Mouse (Mus musculus) midbrain, embryonic 11.5 days (tissue): ENCODE measurements at regions not wholly inside any gene's neighbourhood (a gene's known extent, or its start where the extent isn't known, plus 50 kb on each side); places are given as distances from the start of the nearest gene placed in this dataset.

Experiments
- ATAC-seq: fragments of 200-750 bp; cut with Nextera tagmentation; 2 replicates; pipeline ENCODE4 v1.8.0; 2017; ENCODE audit warnings: moderate TSS enrichment, moderate library complexity; ENCODE audit not compliant: low FRiP score
- DNase-seq: peaks from one replicate; pipeline ENCODE4 v3.0.0; 2015; ENCODE audit warnings: low spot score; ENCODE audit errors: missing footprints
- H3K27ac ChIP-seq: fragments of 300-500 bp; sonication (generic); 2 replicates; pipeline ENCODE4 v1.5.1; 2014; ENCODE audit warnings: low read depth, low read length
- H3K27me3 ChIP-seq: fragments of 300-500 bp; sonication (generic); 2 replicates; pipeline ENCODE4 v1.6.1; 2014; ENCODE audit warnings: mild to moderate bottlenecking, low read length, moderate library complexity, mixed read lengths; ENCODE audit not compliant: control insufficient read depth, insufficient read depth
- H3K36me3 ChIP-seq: fragments of 300-500 bp; sonication (generic); 2 replicates; pipeline ENCODE4 v1.6.1; 2014; ENCODE audit warnings: mild to moderate bottlenecking, low read length, moderate library complexity, mixed read lengths; ENCODE audit not compliant: control insufficient read depth, insufficient read depth
- H3K4me1 ChIP-seq: fragments of 300-500 bp; sonication (generic); 2 replicates; pipeline ENCODE4 v1.6.1; 2014; ENCODE audit warnings: low read length; ENCODE audit not compliant: control insufficient read depth, insufficient read depth
- H3K4me2 ChIP-seq: fragments of 300-500 bp; sonication (generic); 2 replicates; pipeline ENCODE4 v1.6.1; 2014; ENCODE audit warnings: mild to moderate bottlenecking, moderate library complexity
- H3K4me3 ChIP-seq: fragments of 300-500 bp; sonication (generic); 2 replicates; pipeline ENCODE4 v1.5.1; 2014; ENCODE audit warnings: low read depth, low read length
- H3K9ac ChIP-seq: fragments of 300-500 bp; sonication (generic); 2 replicates; pipeline ENCODE4 v1.6.1; 2014; ENCODE audit warnings: low read length
- H3K9me3 ChIP-seq: fragments of 300-500 bp; sonication (generic); 2 replicates; pipeline ENCODE4 v1.6.1; 2016; ENCODE audit warnings: low read length; ENCODE audit not compliant: control insufficient read depth
- WGBS: fragments of 180-500 bp; shearing (Covaris S2); extraction: QIAGEN DNeasy Blood & Tissue Kit; methylation state at CpG from one replicate; pipeline ENCODE4 v1.1.7; 2014; 5-methylcytosine and 5-hydroxymethylcytosine counted together

GRCm38 (mm10) chr12:68604524-68605299 lies 554.3 kb downstream of the Rps29 start:
- ATAC-seq (no peak), DNase-seq (no peak)
- peaks cover 8% of the 10 kb centered on the region for H3K4me1 ChIP-seq
- no peak overlapping the region for H3K4me3 ChIP-seq
- H3K27me3 ChIP-seq, result no peaks in the 10 kb centered on the region
- no peak overlapping the region for H3K9ac ChIP-seq
- H3K27ac ChIP-seq, result no peak overlapping the region
- H3K9me3 ChIP-seq, result no peaks in the 10 kb centered on the region
- H3K36me3 ChIP-seq, result no peaks in the 10 kb centered on the region
- 90% methylated on average over 5 of the region's 5 CpGs for WGBS
- H3K4me2 ChIP-seq, result no peak overlapping the region

GRCm38 (mm10) chr12:68602682-68603081 lies 556.3 kb downstream of the Rps29 start:
- Histone ChIP-seq H3K27me3 (no peaks in the 10 kb centered on the region), H3K4me1 (peaks cover 15% of the 10 kb centered on the region), H3K9ac (no peak overlapping the region), H3K9me3 (no peaks in the 10 kb centered on the region), H3K36me3 (no peaks in the 10 kb centered on the region), H3K4me2 (no peak overlapping the region), H3K27ac (no peak overlapping the region), H3K4me3 (no peak overlapping the region)
- WGBS, result 22% methylated on average over 4 of the region's 4 CpGs
- ATAC-seq (peak; percentile 60), DNase-seq (no peak)

GRCm38 (mm10) chr12:68601366-68601765 lies 557.6 kb downstream of the Rps29 start:
- Histone ChIP-seq H3K27ac (no peak overlapping the region), H3K36me3 (no peaks in the 10 kb centered on the region), H3K27me3 (no peaks in the 10 kb centered on the region), H3K4me1 (peaks cover 15% of the 10 kb centered on the region), H3K4me2 (no peak overlapping the region), H3K9ac (no peak overlapping the region), H3K9me3 (no peaks in the 10 kb centered on the region), H3K4me3 (no peak overlapping the region)
- ATAC-seq, result no peak
- DNase-seq, result no peak

- 61% methylated on average over 7 of the region's 7 CpGs for WGBS
- Histone ChIP-seq H3K9me3 (no peaks in the 10 kb centered on the region), H3K4me1 (peaks cover 15% of the 10 kb centered on the region), H3K27ac (no peak overlapping the region), H3K4me2 (no peak overlapping the region), H3K4me3 (no peak overlapping the region), H3K27me3 (no peaks in the 10 kb centered on the region), H3K36me3 (no peaks in the 10 kb centered on the region), H3K9ac (no peak overlapping the region)
- ATAC-seq, result peak; percentile 76
- DNase-seq, result peak; percentile 87
Observed at GRCm38 (mm10) chr12:68599681-68600596, 559.0 kb downstream of the Rps29 start.

GRCm38 (mm10) chr12:68599016-68599616 lies 559.9 kb downstream of the Rps29 start:
- H3K4me2 ChIP-seq, result no peak overlapping the region
- no peak overlapping the region for H3K9ac ChIP-seq
- H3K4me3 ChIP-seq, result no peak overlapping the region
- peaks cover 15% of the 10 kb centered on the region for H3K4me1 ChIP-seq
- H3K27ac ChIP-seq, result no peak overlapping the region
- ATAC-seq (peak; percentile 60), DNase-seq (no peak)
- H3K27me3 ChIP-seq, result no peaks in the 10 kb centered on the region
- no peaks in the 10 kb centered on the region for H3K36me3 ChIP-seq
- WGBS, result 32% methylated on average over 8 of the region's 8 CpGs
- H3K9me3 ChIP-seq, result no peaks in the 10 kb centered on the region

- H3K27me3 ChIP-seq, result no peaks in the 10 kb centered on the region
- no peak overlapping the region for H3K27ac ChIP-seq
- no peaks in the 10 kb centered on the region for H3K9me3 ChIP-seq
- H3K9ac ChIP-seq, result no peak overlapping the region
- DNase-seq (no peak), ATAC-seq (no peak)
- H3K36me3 ChIP-seq, result no peaks in the 10 kb centered on the region
- 0 out of 2 replicates have a peak, but pooled peaks cover 2% of the 10 kb centered on the region for H3K4me1 ChIP-seq
- H3K4me3 ChIP-seq, result no peak overlapping the region
- WGBS, result 65% methylated on average over 3 of the region's 3 CpGs
- no peak overlapping the region for H3K4me2 ChIP-seq
Observed at GRCm38 (mm10) chr12:68585524-68585872, 573.5 kb downstream of the Rps29 start.

GRCm38 (mm10) chr12:68584786-68585523 lies 574.0 kb downstream of the Rps29 start:
- Histone ChIP-seq H3K27me3 (no peaks in the 10 kb centered on the region), H3K4me1 (0 out of 2 replicates have a peak, but pooled peaks cover 2% of the 10 kb centered on the region), H3K9ac (no peak overlapping the region), H3K4me3 (no peak overlapping the region), H3K27ac (no peak overlapping the region), H3K9me3 (no peaks in the 10 kb centered on the region), H3K4me2 (no peak overlapping the region), H3K36me3 (no peaks in the 10 kb centered on the region)
- no peak for ATAC-seq
- WGBS, result 68% methylated on average over 6 of the region's 6 CpGs
- DNase-seq, result no peak

GRCm38 (mm10) chr12:68579909-68580308 lies 579.1 kb downstream of the Rps29 start:
- no peaks in the 10 kb centered on the region for H3K36me3 ChIP-seq
- peaks cover 4% of the 10 kb centered on the region; the same call in 1 of the 2 replicates for H3K4me1 ChIP-seq
- no peak overlapping the region for H3K27ac ChIP-seq
- no peaks in the 10 kb centered on the region for H3K9me3 ChIP-seq
- peak; percentile 76 for ATAC-seq
- DNase-seq, result no peak
- no peak overlapping the region for H3K9ac ChIP-seq
- no peak overlapping the region for H3K4me3 ChIP-seq
- 17% methylated on average over 5 of the region's 5 CpGs for WGBS
- H3K4me2 ChIP-seq, result no peak overlapping the region
- H3K27me3 ChIP-seq, result no peaks in the 10 kb centered on the region
